Mouse (Mus musculus): ENCODE measurements around the gene Tbc1d24.
"Not testable (repeated sequence)": the region's sequence is repeated elsewhere in the genome, so short reads cannot be mapped to it uniquely, and the experiment has no call there.

Gene Tbc1d24

GRCm38 (mm10) chr17:24151382-24151781 is 54.0 kb downstream of the Tbc1d24 start:
- DNase-seq (ENCODE audit: low spot score in 2 of 2): no peak

- DNase-seq (ENCODE audit: low spot score in 2 of 2): no peak
Measured at GRCm38 (mm10) chr17:24150824-24151223, 54.5 kb downstream of the Tbc1d24 start, which contains the start of gene Pdpk1. Gene Pdpk1 (minus strand): TSS chr17:24150924.

GRCm38 (mm10) chr17:24149421-24149820 is 55.9 kb downstream of the Tbc1d24 start:
- no peak for DNase-seq (ENCODE audit: low spot score in 2 of 2)

GRCm38 (mm10) chr17:24142897-24143296 is 62.5 kb downstream of the Tbc1d24 start:
- DNase-seq (ENCODE audit: low spot score in 2 of 2): no peak

- peak; percentile 96 to 97 for DNase-seq (ENCODE audit: low spot score in 2 of 2)
Measured at GRCm38 (mm10) chr17:24141425-24141920, 63.9 kb downstream of the Tbc1d24 start.

- no peak for DNase-seq (ENCODE audit: low spot score in 2 of 2)
Measured at GRCm38 (mm10) chr17:24140845-24141424, 64.4 kb downstream of the Tbc1d24 start.

- no peak for DNase-seq (ENCODE audit: low spot score in 2 of 2)
Measured at GRCm38 (mm10) chr17:24139968-24140367, 65.4 kb downstream of the Tbc1d24 start.

GRCm38 (mm10) chr17:24139256-24139655 is 66.1 kb downstream of the Tbc1d24 start:
- no peak for DNase-seq (ENCODE audit: low spot score in 2 of 2)

GRCm38 (mm10) chr17:24137226-24137880 is 68.0 kb downstream of the Tbc1d24 start:
- DNase-seq (ENCODE audit: low spot score in 2 of 2): no peak

- DNase-seq (ENCODE audit: low spot score in 2 of 2): no peak
Measured at GRCm38 (mm10) chr17:24134062-24134461, 71.3 kb downstream of the Tbc1d24 start.

GRCm38 (mm10) chr17:24132919-24133318 is 72.4 kb downstream of the Tbc1d24 start:
- not testable (repeated sequence) for DNase-seq (ENCODE audit: low spot score in 2 of 2)

- DNase-seq (ENCODE audit: low spot score in 2 of 2): no peak
Measured at GRCm38 (mm10) chr17:24131570-24131969, 73.8 kb downstream of the Tbc1d24 start.

- not testable (repeated sequence) for DNase-seq (ENCODE audit: low spot score in 2 of 2)
Measured at GRCm38 (mm10) chr17:24129246-24129645, 76.1 kb downstream of the Tbc1d24 start.

GRCm38 (mm10) chr17:24127592-24127991 is 77.8 kb downstream of the Tbc1d24 start:
- no peak for DNase-seq (ENCODE audit: low spot score in 2 of 2)

GRCm38 (mm10) chr17:24126801-24127200 is 78.6 kb downstream of the Tbc1d24 start:
- no peak for DNase-seq (ENCODE audit: low spot score in 2 of 2)

Measured in right cerebral cortex, postnatal 36 days (tissue).